Mouse (Mus musculus): ENCODE measurements at regions not wholly inside any gene's neighbourhood (a gene's known extent, or its start where the extent isn't known, plus 50 kb on each side); places are given as distances from the start of the nearest gene placed in this dataset.

GRCm38 (mm10) chr14:36155757-36156156, 61.0 kb downstream of the 4930474N05Rik start:
- Histone ChIP-seq H3K9me3 (replicated peaks; ENCODE audit: control insufficient read depth, insufficient read depth, low read length, poor library complexity, severe bottlenecking) (no peaks in the 10 kb centered on the region), H3K36me3 (ENCODE audit: control insufficient read depth, insufficient read depth, low read length, poor library complexity, severe bottlenecking) (no peaks in the 10 kb centered on the region), H3K27me3 (ENCODE audit: control insufficient read depth, insufficient read depth, low read length, poor library complexity, severe bottlenecking) (no peaks in the 10 kb centered on the region), H3K4me3 (ENCODE audit: low read depth, low read length) (no peak overlapping the region), H3K9ac (ENCODE audit: low read depth, poor library complexity, severe bottlenecking) (no peak overlapping the region), H3K4me1 (ENCODE audit: control insufficient read depth, insufficient read depth, low read length) (no peaks in the 10 kb centered on the region), H3K27ac (ENCODE audit: insufficient read depth, low read length) (no peak overlapping the region)
- TF ChIP-seq CTCF (IDR thresholded peaks at IDR 0.05; ENCODE audit: low read depth, low read length): no peak
- TF ChIP-seq POLR2A (IDR thresholded peaks at IDR 0.05; ENCODE audit: insufficient read depth, low read length): no peak
- no peak for TF ChIP-seq EP300 (IDR thresholded peaks at IDR 0.05; ENCODE audit: insufficient read depth, low read depth, low read length)

- H3K4me3 ChIP-seq (ENCODE audit: low read depth, low read length): no peak overlapping the region
- no peaks in the 10 kb centered on the region for H3K36me3 ChIP-seq (ENCODE audit: control insufficient read depth, insufficient read depth, low read length, poor library complexity, severe bottlenecking)
- no peak overlapping the region for H3K27ac ChIP-seq (ENCODE audit: insufficient read depth, low read length)
- H3K27me3 ChIP-seq (ENCODE audit: control insufficient read depth, insufficient read depth, low read length, poor library complexity, severe bottlenecking): no peaks in the 10 kb centered on the region
- no peaks in the 10 kb centered on the region for H3K9me3 ChIP-seq (replicated peaks; ENCODE audit: control insufficient read depth, insufficient read depth, low read length, poor library complexity, severe bottlenecking)
- TF ChIP-seq EP300 (IDR thresholded peaks at IDR 0.05; ENCODE audit: insufficient read depth, low read depth, low read length) (no peak), CTCF (IDR thresholded peaks at IDR 0.05; ENCODE audit: low read depth, low read length) (no peak), POLR2A (IDR thresholded peaks at IDR 0.05; ENCODE audit: insufficient read depth, low read length) (no peak)
- H3K4me1 ChIP-seq (ENCODE audit: control insufficient read depth, insufficient read depth, low read length): no peaks in the 10 kb centered on the region
- no peak overlapping the region for H3K9ac ChIP-seq (ENCODE audit: low read depth, poor library complexity, severe bottlenecking)
Measured at GRCm38 (mm10) chr14:36156175-36156574, 61.5 kb downstream of the 4930474N05Rik start.

GRCm38 (mm10) chr14:36183701-36184100, 89.0 kb downstream of the 4930474N05Rik start:
- H3K9me3 ChIP-seq (replicated peaks; ENCODE audit: control insufficient read depth, insufficient read depth, low read length, poor library complexity, severe bottlenecking): no peaks in the 10 kb centered on the region
- H3K27me3 ChIP-seq (ENCODE audit: control insufficient read depth, insufficient read depth, low read length, poor library complexity, severe bottlenecking): no peaks in the 10 kb centered on the region
- H3K4me1 ChIP-seq (ENCODE audit: control insufficient read depth, insufficient read depth, low read length): no peaks in the 10 kb centered on the region
- TF ChIP-seq POLR2A (IDR thresholded peaks at IDR 0.05; ENCODE audit: insufficient read depth, low read length): no peak
- TF ChIP-seq EP300 (IDR thresholded peaks at IDR 0.05; ENCODE audit: insufficient read depth, low read depth, low read length): no peak
- TF ChIP-seq CTCF (IDR thresholded peaks at IDR 0.05; ENCODE audit: low read depth, low read length): no peak
- no peak overlapping the region for H3K9ac ChIP-seq (ENCODE audit: low read depth, poor library complexity, severe bottlenecking)
- H3K27ac ChIP-seq (ENCODE audit: insufficient read depth, low read length): no peak overlapping the region
- H3K36me3 ChIP-seq (ENCODE audit: control insufficient read depth, insufficient read depth, low read length, poor library complexity, severe bottlenecking): no peaks in the 10 kb centered on the region
- H3K4me3 ChIP-seq (ENCODE audit: low read depth, low read length): no peak overlapping the region

GRCm38 (mm10) chr14:36196517-36196916, 101.8 kb downstream of the 4930474N05Rik start:
- Histone ChIP-seq H3K27ac (ENCODE audit: insufficient read depth, low read length) (no peak overlapping the region), H3K4me1 (ENCODE audit: control insufficient read depth, insufficient read depth, low read length) (no peaks in the 10 kb centered on the region), H3K36me3 (ENCODE audit: control insufficient read depth, insufficient read depth, low read length, poor library complexity, severe bottlenecking) (no peaks in the 10 kb centered on the region), H3K9ac (ENCODE audit: low read depth, poor library complexity, severe bottlenecking) (no peak overlapping the region), H3K27me3 (ENCODE audit: control insufficient read depth, insufficient read depth, low read length, poor library complexity, severe bottlenecking) (no peaks in the 10 kb centered on the region), H3K9me3 (replicated peaks; ENCODE audit: control insufficient read depth, insufficient read depth, low read length, poor library complexity, severe bottlenecking) (peaks cover 15% of the 10 kb centered on the region), H3K4me3 (ENCODE audit: low read depth, low read length) (no peak overlapping the region)
- no peak for TF ChIP-seq EP300 (IDR thresholded peaks at IDR 0.05; ENCODE audit: insufficient read depth, low read depth, low read length)
- TF ChIP-seq CTCF (IDR thresholded peaks at IDR 0.05; ENCODE audit: low read depth, low read length): no peak
- no peak for TF ChIP-seq POLR2A (IDR thresholded peaks at IDR 0.05; ENCODE audit: insufficient read depth, low read length)

- Histone ChIP-seq H3K36me3 (ENCODE audit: control insufficient read depth, insufficient read depth, low read length, poor library complexity, severe bottlenecking) (no peaks in the 10 kb centered on the region), H3K9me3 (replicated peaks; ENCODE audit: control insufficient read depth, insufficient read depth, low read length, poor library complexity, severe bottlenecking) (peaks cover 15% of the 10 kb centered on the region), H3K27me3 (ENCODE audit: control insufficient read depth, insufficient read depth, low read length, poor library complexity, severe bottlenecking) (no peaks in the 10 kb centered on the region), H3K9ac (ENCODE audit: low read depth, poor library complexity, severe bottlenecking) (no peak overlapping the region), H3K4me1 (ENCODE audit: control insufficient read depth, insufficient read depth, low read length) (no peaks in the 10 kb centered on the region), H3K27ac (ENCODE audit: insufficient read depth, low read length) (no peak overlapping the region), H3K4me3 (ENCODE audit: low read depth, low read length) (no peak overlapping the region)
- TF ChIP-seq CTCF (IDR thresholded peaks at IDR 0.05; ENCODE audit: low read depth, low read length) (no peak), EP300 (IDR thresholded peaks at IDR 0.05; ENCODE audit: insufficient read depth, low read depth, low read length) (no peak), POLR2A (IDR thresholded peaks at IDR 0.05; ENCODE audit: insufficient read depth, low read length) (no peak)
Measured at GRCm38 (mm10) chr14:36198396-36198795, 103.7 kb downstream of the 4930474N05Rik start.

GRCm38 (mm10) chr14:36203855-36204254, 109.1 kb downstream of the 4930474N05Rik start:
- Histone ChIP-seq H3K27me3 (ENCODE audit: control insufficient read depth, insufficient read depth, low read length, poor library complexity, severe bottlenecking) (no peaks in the 10 kb centered on the region), H3K4me3 (ENCODE audit: low read depth, low read length) (no peak overlapping the region), H3K4me1 (ENCODE audit: control insufficient read depth, insufficient read depth, low read length) (no peaks in the 10 kb centered on the region), H3K27ac (ENCODE audit: insufficient read depth, low read length) (no peak overlapping the region), H3K9me3 (replicated peaks; ENCODE audit: control insufficient read depth, insufficient read depth, low read length, poor library complexity, severe bottlenecking) (no peaks in the 10 kb centered on the region; the same call in 1 of the 2 replicates), H3K36me3 (ENCODE audit: control insufficient read depth, insufficient read depth, low read length, poor library complexity, severe bottlenecking) (no peaks in the 10 kb centered on the region), H3K9ac (ENCODE audit: low read depth, poor library complexity, severe bottlenecking) (no peak overlapping the region)
- TF ChIP-seq CTCF (IDR thresholded peaks at IDR 0.05; ENCODE audit: low read depth, low read length) (no peak), EP300 (IDR thresholded peaks at IDR 0.05; ENCODE audit: insufficient read depth, low read depth, low read length) (no peak), POLR2A (IDR thresholded peaks at IDR 0.05; ENCODE audit: insufficient read depth, low read length) (no peak)

Measured in ES-Bruce4 (cell line).